Mouse (Mus musculus): ENCODE results near the gene Cubn. TPM values are rescaled to one million over a fixed set of nuclear protein-coding genes. Genes with fewer than 3 reads are reported as not detected.

The Cubn gene
- 13.5 and 14.7 TPM in 2 replicates for polyA plus RNA-seq (2015; fragmentation: Nextera tagmentation; extraction: Ambion mirVana)

- H3K4me1 ChIP-seq (replicated peaks; ENCODE audit: insufficient read depth, low read length), result no peaks in the 10 kb centered on the region
- ATAC-seq (replicated peaks; ENCODE audit: low FRiP score, low read depth) (peak; percentile 83), DNase-seq (ENCODE audit: low spot score) (peak; percentile 49)
- WGBS, result 32% methylated on average over 8 of the region's 8 CpGs
- H3K9me3 ChIP-seq (replicated peaks; ENCODE audit: low read length), result no peaks in the 10 kb centered on the region
- peak within 1 kb of the TSS; percentile 27; the same call in 1 of the 2 replicates for H3K4me2 ChIP-seq (ENCODE audit: low read length)
- H3K9ac ChIP-seq (ENCODE audit: low read depth, low read length), result no peak within 1 kb of the TSS
- no peaks in the 10 kb centered on the region for H3K27me3 ChIP-seq (ENCODE audit: insufficient read depth, low read length)
- H3K36me3 ChIP-seq (ENCODE audit: insufficient read depth, low read length), result no peaks in the 10 kb centered on the region
- H3K4me3 ChIP-seq (replicated peaks; ENCODE audit: low read depth, low read length), result 0 out of 2 replicates have a peak within 1 kb of the TSS, but pooled peaks have one; percentile 4
- TF ChIP-seq CTCF (IDR thresholded peaks at IDR 0.05; ENCODE audit: low read depth), result no peak
- no peak within 1 kb of the TSS for H3K27ac ChIP-seq
These were observed at the start of gene Cubn for GRCm38 (mm10) chr2:13491734-13492133. Gene Cubn (minus strand): TSS chr2:13491813.

GRCm38 (mm10) chr2:13539860-13540259, 48.2 kb upstream of the Cubn start:
- Histone ChIP-seq H3K36me3 (ENCODE audit: insufficient read depth, low read length) (no peaks in the 10 kb centered on the region), H3K4me3 (replicated peaks; ENCODE audit: low read depth, low read length) (no peak overlapping the region), H3K9ac (ENCODE audit: low read depth, low read length) (no peak overlapping the region), H3K27ac (no peak overlapping the region), H3K27me3 (ENCODE audit: insufficient read depth, low read length) (no peaks in the 10 kb centered on the region), H3K4me1 (replicated peaks; ENCODE audit: insufficient read depth, low read length) (no peaks in the 10 kb centered on the region), H3K9me3 (replicated peaks; ENCODE audit: low read length) (no peaks in the 10 kb centered on the region), H3K4me2 (ENCODE audit: low read length) (no peak overlapping the region)
- TF ChIP-seq CTCF (IDR thresholded peaks at IDR 0.05; ENCODE audit: low read depth), result no peak
- no peak for DNase-seq (ENCODE audit: low spot score)
- WGBS, result 94% methylated on average over 1 of the region's 1 CpGs
- ATAC-seq (replicated peaks; ENCODE audit: low FRiP score, low read depth), result no peak

- Histone ChIP-seq H3K36me3 (ENCODE audit: insufficient read depth, low read length) (no peaks in the 10 kb centered on the region), H3K27me3 (ENCODE audit: insufficient read depth, low read length) (no peaks in the 10 kb centered on the region), H3K9ac (ENCODE audit: low read depth, low read length) (no peak overlapping the region), H3K4me2 (ENCODE audit: low read length) (no peak overlapping the region), H3K4me3 (replicated peaks; ENCODE audit: low read depth, low read length) (no peak overlapping the region), H3K27ac (no peak overlapping the region), H3K9me3 (replicated peaks; ENCODE audit: low read length) (no peaks in the 10 kb centered on the region), H3K4me1 (replicated peaks; ENCODE audit: insufficient read depth, low read length) (no peaks in the 10 kb centered on the region)
- no peak for TF ChIP-seq CTCF (IDR thresholded peaks at IDR 0.05; ENCODE audit: low read depth)
- ATAC-seq (replicated peaks; ENCODE audit: low FRiP score, low read depth) (no peak), DNase-seq (ENCODE audit: low spot score) (no peak)
- WGBS, result 69% methylated on average over 6 of the region's 6 CpGs
These were observed 47.2 kb upstream of the Cubn start for GRCm38 (mm10) chr2:13538704-13539377.

- Histone ChIP-seq H3K4me2 (ENCODE audit: low read length) (no peak overlapping the region), H3K27me3 (ENCODE audit: insufficient read depth, low read length) (no peaks in the 10 kb centered on the region), H3K36me3 (ENCODE audit: insufficient read depth, low read length) (no peaks in the 10 kb centered on the region), H3K4me1 (replicated peaks; ENCODE audit: insufficient read depth, low read length) (no peaks in the 10 kb centered on the region), H3K27ac (no peak overlapping the region), H3K9me3 (replicated peaks; ENCODE audit: low read length) (no peaks in the 10 kb centered on the region), H3K4me3 (replicated peaks; ENCODE audit: low read depth, low read length) (no peak overlapping the region), H3K9ac (ENCODE audit: low read depth, low read length) (no peak overlapping the region)
- DNase-seq (ENCODE audit: low spot score) (no peak), ATAC-seq (replicated peaks; ENCODE audit: low FRiP score, low read depth) (no peak)
- WGBS, result 87% methylated on average over 2 of the region's 2 CpGs
- TF ChIP-seq CTCF (IDR thresholded peaks at IDR 0.05; ENCODE audit: low read depth), result no peak
These were observed 46.6 kb upstream of the Cubn start for GRCm38 (mm10) chr2:13538258-13538657.

- peak; percentile 45 for TF ChIP-seq CTCF (IDR thresholded peaks at IDR 0.05; ENCODE audit: low read depth)
These were observed 46.1 kb upstream of the Cubn start for GRCm38 (mm10) chr2:13537733-13538132.

GRCm38 (mm10) chr2:13536747-13537146, 45.1 kb upstream of the Cubn start:
- DNase-seq (ENCODE audit: low spot score), result no peak
- no peaks in the 10 kb centered on the region for H3K9me3 ChIP-seq (replicated peaks; ENCODE audit: low read length)
- no peaks in the 10 kb centered on the region for H3K36me3 ChIP-seq (ENCODE audit: insufficient read depth, low read length)
- H3K9ac ChIP-seq (ENCODE audit: low read depth, low read length), result no peak overlapping the region
- H3K4me2 ChIP-seq (ENCODE audit: low read length), result no peak overlapping the region
- H3K27me3 ChIP-seq (ENCODE audit: insufficient read depth, low read length), result no peaks in the 10 kb centered on the region
- H3K4me3 ChIP-seq (replicated peaks; ENCODE audit: low read depth, low read length), result no peak overlapping the region
- ATAC-seq (replicated peaks; ENCODE audit: low FRiP score, low read depth), result no peak; the same call in 1 of the 2 replicates
- H3K4me1 ChIP-seq (replicated peaks; ENCODE audit: insufficient read depth, low read length), result no peaks in the 10 kb centered on the region
- TF ChIP-seq CTCF (IDR thresholded peaks at IDR 0.05; ENCODE audit: low read depth), result peak; percentile 53
- no peak overlapping the region for H3K27ac ChIP-seq

More at GRCm38 (mm10) chr2:13537733-13538132, 46.1 kb upstream of the Cubn start:
- Histone ChIP-seq H3K27me3 (ENCODE audit: insufficient read depth, low read length) (no peaks in the 10 kb centered on the region), H3K27ac (no peak overlapping the region), H3K4me2 (ENCODE audit: low read length) (no peak overlapping the region), H3K36me3 (ENCODE audit: insufficient read depth, low read length) (no peaks in the 10 kb centered on the region), H3K9ac (ENCODE audit: low read depth, low read length) (no peak overlapping the region), H3K4me3 (replicated peaks; ENCODE audit: low read depth, low read length) (no peak overlapping the region), H3K9me3 (replicated peaks; ENCODE audit: low read length) (no peaks in the 10 kb centered on the region), H3K4me1 (replicated peaks; ENCODE audit: insufficient read depth, low read length) (no peaks in the 10 kb centered on the region)
- no peak for DNase-seq (ENCODE audit: low spot score)
- 36% methylated on average over 2 of the region's 2 CpGs for WGBS
- no peak for ATAC-seq (replicated peaks; ENCODE audit: low FRiP score, low read depth)
